Mouse (Mus musculus) C2C12 (cell line): ENCODE data around the gene Bola1.

Source experiments
- CEBPB ChIP-seq: IDR thresholded peaks from one replicate; pipeline ENCODE4 v1.6.1; 2011; ENCODE audit warnings: low read depth, mild to moderate bottlenecking, control low read depth, moderate library complexity
- CTCF ChIP-seq: IDR thresholded peaks from one replicate; pipeline ENCODE4 v1.5.1; 2011; ENCODE audit not compliant: control insufficient read depth, insufficient read depth, insufficient read length
- FOSL1 ChIP-seq: IDR thresholded peaks from one replicate; pipeline ENCODE4 v1.8.0; 2011; ENCODE audit warnings: mild to moderate bottlenecking, low read length; ENCODE audit not compliant: poor library complexity, insufficient read depth, severe bottlenecking
- MAX ChIP-seq: IDR thresholded peaks from one replicate; pipeline ENCODE4 v1.6.1; 2011; ENCODE audit warnings: mild to moderate bottlenecking, control low read depth
- MYOD1 ChIP-seq: IDR thresholded peaks from one replicate; pipeline ENCODE4 v1.6.1; 2011; ENCODE audit warnings: low read depth; ENCODE audit not compliant: control insufficient read depth, insufficient read length
- MYOG ChIP-seq: IDR thresholded peaks from one replicate; pipeline ENCODE4 v1.6.1; 2011; ENCODE audit not compliant: control insufficient read depth, insufficient read length; ENCODE audit errors: extremely low read depth
- USF1 ChIP-seq: IDR thresholded peaks from one replicate; pipeline ENCODE4 v1.6.1; 2011; ENCODE audit warnings: low read depth, mild to moderate bottlenecking, control low read depth, moderate library complexity

DNA sequence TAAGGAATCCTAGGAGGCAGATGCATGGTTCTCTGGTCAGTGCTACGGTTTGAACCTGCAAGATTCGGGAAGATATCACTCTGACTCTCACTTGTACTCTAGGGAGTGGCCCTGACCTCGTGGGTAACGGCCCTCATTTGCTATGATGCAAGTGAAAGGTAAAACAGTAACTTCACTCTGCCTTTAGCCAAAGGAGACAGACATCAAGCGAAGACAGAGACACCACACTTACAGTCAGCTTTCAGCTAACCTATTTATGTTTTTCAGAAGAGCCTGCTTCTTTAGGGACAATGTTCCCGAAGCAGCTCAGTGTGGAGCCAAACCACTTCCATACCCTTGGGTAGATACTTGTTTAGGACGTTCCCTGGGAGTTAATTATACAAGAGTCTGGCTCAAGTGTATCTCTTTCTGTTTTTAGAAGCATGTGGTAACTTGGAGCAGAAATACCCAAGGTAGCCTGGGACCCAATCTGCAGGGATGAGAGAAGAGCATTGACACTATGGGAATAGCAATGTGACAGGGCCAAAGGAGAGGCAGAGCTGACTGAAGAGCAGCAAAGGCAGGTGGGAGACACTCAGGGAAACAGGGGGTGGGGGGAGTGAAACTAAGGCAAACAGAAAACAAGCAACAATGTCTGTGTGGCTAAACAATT, 24.5 kb upstream of the Bola1 start:
- no peak for TF ChIP-seq USF1
- TF ChIP-seq CTCF: no peak
- no peak for TF ChIP-seq MYOG
- no peak for TF ChIP-seq MAX
- TF ChIP-seq CEBPB: no peak
- no peak for TF ChIP-seq MYOD1
- TF ChIP-seq FOSL1: no peak
